Mouse (Mus musculus): Measurements from ENCODE around the gene Mgat4a. TPM values are rescaled to one million over a fixed set of nuclear protein-coding genes. Genes with fewer than 3 reads are reported as not detected.
A peak's percentile ranks its signal among the peaks of the same experiment; 100 is the strongest.

Gene Mgat4a
- 10 to 100 TPM; 28.0 to 34.1 (median 31.2) TPM for total RNA-seq (2022)

DNA sequence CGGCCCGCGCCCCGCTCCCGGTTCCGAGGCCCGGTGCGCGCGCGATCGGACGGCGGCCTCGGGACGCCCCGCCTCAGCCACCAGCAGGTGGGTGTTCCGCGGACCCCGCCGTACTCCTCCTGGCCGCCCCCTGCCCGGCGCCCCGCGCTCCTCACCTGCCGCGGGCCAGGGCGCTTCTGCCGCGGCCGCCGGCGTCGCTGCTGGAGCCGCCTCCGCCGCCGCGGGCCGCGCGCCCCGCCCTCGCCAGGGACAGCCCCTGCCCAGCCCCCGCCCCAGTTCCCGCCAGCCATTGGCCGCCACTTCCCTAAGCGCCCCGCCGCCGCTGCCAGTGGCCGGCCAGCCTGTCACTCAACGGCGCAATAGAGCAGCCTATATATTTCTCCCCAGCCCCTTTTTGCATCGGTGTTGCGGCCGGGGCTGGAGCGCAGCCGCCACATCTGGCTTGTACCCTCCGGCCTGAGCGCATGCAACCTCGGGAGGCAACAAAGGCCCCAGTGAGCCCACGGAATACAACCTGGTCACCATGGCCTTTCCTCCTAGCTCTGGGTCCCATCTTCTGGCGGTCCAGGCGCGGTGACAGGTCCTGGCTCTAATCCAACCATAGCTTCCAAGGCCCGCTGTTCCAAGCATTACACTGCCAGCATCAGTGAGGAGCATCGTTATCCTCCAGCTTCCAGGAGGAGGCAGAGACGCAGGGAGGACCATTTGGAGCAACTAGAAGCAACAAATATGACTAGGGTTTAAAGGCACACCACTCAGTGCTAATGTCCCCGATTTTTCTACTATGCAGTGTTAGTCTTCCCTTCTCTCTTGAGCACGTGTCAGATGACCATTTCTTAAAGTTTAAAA lies at the start of gene Mgat4a:
Gene Mgat4a, minus strand, starts transcription at position 207 of the 849 bp plus-strand sequence.
- peak; percentile 85 to 87 for DNase-seq (ENCODE audit: low spot score in 2 of 2)

DNA sequence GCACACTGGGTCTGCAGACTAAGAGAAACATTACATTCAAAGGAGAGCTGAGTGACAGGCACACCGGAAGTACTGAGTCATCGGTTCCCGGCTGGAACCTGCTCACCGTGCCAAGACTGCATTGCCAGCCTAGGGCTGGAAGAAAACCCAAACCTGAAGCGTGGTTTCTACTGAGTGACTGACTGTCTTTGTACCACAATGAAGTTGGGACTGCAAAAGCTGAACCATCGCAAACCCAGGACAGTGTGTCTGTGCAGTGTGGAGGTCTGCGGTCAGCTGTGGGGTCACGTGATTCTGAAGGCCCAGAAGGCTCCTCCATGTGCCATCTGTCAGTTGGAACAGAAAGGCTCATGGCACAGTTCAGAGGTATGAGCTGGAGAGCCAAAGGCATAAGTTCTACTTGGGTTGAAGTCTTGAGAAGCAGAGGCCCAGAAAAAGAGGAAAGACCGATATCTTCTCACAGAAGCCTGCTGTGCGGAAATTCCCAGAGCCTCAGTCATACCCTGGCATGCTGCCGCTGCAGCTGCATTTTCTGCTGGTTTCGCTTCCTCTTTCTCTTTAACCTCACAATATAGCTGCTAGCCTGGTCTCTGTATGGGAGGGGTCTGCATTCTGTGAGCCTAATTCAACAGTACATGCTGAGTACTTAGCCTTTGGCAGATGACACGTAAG lies 45.1 kb upstream of the Mgat4a start:
- peak; percentile 33 to 49 for DNase-seq (ENCODE audit: low spot score in 2 of 2)

DNA sequence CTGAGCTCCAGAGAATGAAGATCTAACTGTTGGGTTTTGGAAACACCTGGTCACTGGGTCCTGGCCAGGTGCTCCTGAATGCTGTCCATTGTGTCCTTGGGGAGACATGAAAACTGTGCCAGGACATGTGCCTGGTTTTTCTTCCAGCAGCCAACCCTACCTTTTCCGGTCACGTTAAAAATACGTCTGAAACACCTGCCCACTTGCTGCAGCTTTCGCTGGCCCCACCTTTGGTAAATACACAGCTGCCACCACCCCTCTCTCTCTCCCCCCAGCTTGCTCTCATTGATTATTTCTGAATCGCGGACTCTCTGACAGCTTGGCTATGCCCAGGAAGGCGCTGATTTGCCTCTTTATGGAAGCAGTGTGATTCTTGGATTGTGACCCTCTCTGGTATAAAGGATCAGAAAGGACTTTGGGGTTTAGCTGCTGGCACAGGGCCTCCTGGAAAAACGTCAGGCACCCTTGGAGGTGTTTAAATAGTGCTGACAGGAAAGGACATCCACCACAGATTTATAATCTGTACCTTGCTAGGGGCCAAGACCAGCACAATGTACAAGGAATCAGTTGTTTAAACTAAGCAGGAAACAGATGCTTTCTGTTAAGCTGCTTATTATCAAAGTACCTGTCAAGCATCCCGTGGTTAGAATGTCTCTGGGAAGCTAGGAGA lies 43.1 kb upstream of the Mgat4a start:
- DNase-seq (ENCODE audit: low spot score in 2 of 2) = no peak

DNA sequence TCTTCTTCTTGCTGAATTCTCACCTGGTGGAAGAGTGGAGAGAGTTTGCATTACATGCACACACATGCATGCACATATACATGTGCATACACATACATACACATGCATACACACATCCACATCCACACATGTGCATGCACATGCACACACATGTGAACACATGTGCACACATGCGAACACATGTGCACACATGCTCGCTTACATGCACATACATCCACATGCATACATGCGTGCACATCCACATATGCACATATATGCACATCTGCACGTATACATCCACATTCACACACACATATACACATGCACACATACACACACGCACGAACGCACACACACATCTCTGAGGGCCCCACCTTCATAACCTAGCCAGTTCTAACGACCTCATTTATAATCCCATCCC lies 42.4 kb upstream of the Mgat4a start:
- DNase-seq (ENCODE audit: low spot score in 2 of 2) = no peak

DNA sequence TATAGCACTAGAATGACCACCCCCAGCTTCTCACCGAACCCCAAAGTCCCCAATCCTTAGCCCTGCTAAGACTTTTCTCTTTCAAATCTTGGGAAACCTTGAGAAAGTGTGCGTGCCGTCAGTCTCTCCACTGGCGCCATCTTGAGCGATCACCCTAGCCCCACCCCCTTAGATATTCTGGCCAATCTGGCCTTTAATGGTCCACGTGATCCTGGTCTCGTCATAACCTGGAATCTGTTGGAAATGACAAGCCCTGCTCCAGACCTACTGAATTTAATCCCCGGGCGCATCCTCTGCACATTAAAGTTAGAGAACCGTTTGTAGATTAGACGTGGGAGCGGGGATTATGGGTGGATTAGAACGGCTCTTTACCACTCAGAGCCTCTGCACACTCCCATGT lies 38.9 kb upstream of the Mgat4a start:
- no peak for DNase-seq (ENCODE audit: low spot score in 2 of 2)

DNA sequence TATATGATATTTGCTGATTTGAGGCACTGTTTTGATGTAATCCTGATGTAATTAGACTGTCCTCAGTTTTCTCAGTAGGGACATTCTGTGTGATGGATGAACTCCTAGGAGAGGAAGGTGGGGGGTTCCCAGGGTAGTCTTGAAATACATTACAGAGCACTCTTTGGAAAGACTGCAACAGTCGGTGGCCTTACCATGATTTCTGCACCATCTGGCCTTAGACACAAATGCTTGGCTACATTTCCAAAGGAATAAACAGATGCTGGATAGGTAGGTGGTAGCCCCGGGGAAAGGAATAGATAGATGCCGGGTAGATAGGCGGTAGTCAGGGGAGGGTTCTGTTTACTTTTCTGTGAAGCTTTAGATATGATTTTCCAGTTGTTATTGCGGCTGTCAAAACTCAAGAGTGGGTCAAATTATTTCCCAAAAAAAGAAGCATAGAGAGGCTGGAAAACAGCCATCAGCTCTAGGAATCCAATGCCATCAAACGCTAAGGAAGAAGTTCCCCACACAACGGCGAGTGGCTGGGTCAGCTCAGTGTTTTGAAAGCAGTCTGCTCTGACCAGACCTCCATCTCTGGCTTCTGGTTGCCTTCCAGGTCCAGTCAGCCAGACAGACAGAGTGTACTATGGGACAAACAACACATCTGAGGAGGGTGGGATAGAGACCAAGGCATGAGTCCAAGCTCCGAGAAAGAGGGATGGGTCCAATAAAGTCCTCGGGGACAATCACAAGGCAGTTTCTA lies 31.9 kb upstream of the Mgat4a start:
- no peak for DNase-seq (ENCODE audit: low spot score in 2 of 2)

DNA sequence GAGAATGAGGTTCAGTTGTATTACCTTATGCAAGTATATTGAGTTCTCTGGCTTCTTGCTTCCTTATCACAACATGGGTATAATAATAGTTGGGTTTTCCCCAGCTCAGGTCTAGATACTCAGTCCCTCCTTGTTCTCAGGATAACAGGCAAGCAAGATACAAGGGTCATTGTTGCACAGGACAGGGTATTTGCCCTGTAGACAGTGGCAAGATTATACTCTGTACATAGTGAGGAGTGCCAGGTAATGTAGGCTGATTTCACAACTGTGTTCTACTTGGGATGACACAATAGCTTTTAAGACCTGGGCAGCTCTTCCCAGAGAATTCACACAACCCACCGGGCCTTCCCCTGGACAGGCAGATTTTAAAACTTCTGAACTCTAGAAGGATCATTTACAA lies 27.6 kb upstream of the Mgat4a start:
- no peak for DNase-seq (ENCODE audit: low spot score in 2 of 2)

DNA sequence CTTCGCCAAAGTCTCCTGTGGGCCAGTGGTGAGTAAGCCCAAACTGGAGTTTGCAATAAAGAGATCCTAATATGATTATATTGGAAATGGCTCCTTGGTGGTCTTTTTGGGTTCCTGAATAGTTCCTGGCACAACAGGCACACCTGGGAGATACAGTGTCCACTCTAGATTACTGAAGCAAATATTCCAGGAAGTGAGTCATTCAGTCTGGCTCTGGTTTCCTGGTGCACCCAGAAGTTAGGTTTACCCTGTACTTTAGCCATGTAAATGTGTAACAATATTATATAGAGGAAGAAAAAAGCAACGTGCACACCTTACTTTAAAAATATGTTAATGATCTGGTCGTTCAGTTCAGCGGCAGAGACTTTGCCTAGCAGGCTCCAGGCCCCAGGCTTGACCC lies 25.9 kb upstream of the Mgat4a start:
- no peak for DNase-seq (ENCODE audit: low spot score in 2 of 2)

DNA sequence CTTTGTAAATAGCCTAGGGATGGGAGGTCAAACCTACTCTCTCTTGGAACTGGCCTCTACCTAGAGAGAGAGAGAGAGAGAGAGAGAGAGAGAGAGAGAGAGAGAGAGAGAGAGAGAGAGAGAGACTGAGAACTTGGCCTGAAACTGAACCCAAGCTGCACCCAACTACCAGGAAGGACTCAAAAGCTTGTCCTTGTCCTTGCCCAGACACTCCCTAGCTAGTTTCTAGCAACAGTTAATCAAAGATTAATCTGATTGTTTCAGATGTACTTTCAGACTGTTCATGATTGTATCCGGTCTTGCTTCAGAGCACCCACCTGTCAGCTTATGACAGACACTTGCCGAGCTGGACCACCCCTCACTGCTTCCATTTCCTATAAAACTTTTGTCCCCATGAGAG lies 25.5 kb upstream of the Mgat4a start:
- DNase-seq (ENCODE audit: low spot score in 2 of 2) = no peak

DNA sequence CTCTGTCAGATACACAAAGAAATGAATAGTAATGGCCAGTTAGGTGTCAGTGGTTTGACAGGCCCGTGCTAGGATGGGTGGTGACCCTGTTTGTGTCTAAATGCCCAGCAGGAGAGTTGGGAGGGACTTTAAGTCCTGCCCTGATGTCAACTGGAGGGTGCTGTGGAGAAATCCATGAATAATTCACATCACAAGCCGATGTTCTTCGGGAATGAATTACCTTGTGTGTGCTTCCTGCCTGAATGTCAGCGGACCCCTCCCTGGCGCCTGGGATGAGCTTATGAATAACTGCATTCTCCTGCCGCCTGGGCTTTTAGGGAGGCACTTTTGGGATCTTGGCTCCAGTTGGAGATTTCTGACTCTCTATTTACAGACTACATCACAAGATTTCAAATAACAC lies 24.6 kb upstream of the Mgat4a start:
- DNase-seq (ENCODE audit: low spot score in 2 of 2) = no peak

DNA sequence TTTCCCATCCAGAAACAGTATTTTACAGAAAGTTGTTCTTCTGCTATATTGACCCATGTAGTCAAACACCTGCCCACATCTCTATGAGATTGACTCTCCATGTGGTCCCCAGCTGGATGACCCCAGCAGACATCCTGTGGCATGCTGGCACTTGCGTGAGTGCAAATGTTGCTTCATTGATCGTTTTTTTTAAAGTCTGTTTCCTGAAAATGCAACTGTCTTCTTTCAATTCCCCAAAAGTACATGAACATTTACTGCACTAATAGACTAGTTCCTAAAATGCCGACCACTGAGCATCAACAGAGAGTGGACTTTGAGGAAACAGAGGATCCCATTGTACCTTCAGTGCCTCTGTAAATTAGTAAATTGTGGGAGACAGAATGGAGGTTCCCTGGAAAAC lies 21.1 kb upstream of the Mgat4a start:
- DNase-seq (ENCODE audit: low spot score in 2 of 2) = no peak

DNA sequence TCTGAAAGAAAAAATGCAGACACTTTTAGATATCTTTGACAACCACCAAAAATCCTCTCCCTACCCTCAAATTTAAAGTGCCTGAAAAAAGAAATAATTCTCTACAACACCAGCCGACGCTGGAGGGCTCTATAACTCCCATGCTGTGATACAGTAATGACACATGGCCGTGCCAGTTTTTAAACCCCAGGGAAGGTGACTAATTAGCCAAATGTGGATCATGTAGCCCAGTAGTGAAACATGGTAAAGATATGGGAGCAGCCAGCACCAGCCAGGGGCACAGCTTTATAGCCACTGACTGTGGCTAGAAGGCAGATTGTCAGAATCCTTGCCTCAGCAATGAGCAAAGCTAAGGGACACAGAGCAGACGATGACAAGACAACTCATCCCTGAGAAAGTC lies 19.5 kb upstream of the Mgat4a start:
- no peak for DNase-seq (ENCODE audit: low spot score in 2 of 2)

DNA sequence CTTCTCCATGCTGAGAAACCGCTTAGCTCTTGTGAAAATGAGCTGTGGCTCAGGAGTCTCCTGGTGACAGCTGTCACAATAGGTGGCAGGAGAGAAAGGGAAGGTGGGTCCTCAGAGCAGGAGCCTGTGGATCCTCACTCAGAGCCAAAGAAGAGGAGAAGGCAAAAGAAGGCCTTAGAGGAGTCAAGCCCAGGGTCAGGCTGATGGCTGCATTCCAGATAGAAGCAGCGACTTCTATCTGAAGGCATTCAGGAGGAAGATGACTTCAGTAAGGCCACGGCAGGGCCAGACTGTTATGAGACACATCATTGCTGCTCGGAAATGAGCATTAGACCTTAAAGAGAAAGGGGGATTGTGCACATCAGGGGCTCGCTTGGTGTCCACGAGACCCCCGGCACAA lies 11.2 kb upstream of the Mgat4a start:
- no peak for DNase-seq (ENCODE audit: low spot score in 2 of 2)

DNA sequence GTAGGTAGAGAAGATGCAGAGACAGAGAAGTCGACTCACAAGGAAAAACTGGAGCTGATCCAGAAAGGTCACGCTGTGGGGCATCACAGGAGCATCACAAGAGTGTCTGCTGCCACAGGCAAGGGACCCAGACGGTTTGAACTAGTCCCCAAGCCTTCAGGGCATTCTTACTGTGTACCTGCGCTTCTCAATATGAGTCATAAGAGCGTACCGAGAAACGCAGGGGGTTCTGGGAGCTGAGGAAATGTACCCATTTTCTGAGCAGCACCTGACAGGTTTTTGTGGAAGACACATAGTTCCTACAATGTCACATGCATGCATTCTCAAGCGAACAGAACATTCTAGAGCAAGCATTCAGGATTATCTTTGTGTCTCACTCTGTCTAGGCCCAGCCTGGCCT lies 8.7 kb upstream of the Mgat4a start:
- no peak for DNase-seq (ENCODE audit: low spot score in 2 of 2)

DNA sequence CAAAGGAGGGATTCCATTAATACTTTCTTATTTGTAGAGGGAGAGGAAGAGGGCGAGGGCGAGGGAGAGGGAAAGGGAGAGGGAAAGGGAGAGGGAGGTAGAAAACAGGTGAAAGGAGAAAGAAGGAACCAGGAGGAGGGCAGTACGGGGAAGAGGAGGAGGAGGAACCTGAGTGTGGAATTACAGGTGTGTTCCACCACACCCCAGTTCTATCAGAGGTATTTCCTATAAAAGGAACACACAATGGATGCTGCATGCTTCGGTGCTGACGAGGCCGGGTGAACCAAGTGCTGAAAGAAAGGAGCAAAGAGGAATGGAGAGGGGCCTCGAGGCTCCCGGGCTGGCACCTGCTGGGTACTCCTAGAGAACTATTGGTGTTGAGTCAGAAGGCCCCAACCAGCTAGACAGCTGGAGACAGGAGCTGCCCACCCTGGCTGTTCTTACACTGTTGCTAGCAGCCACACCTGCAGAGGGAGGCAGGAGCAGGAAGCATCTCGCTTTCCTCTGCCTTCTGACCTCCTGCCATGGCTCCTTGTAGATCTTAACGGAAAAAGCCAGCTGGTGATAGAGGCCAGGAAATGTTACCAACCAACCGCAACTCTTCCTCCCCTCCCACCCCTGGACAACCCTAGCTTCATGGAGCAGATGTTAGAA lies 5.7 kb upstream of the Mgat4a start:
- no peak for DNase-seq (ENCODE audit: low spot score in 2 of 2)

DNA sequence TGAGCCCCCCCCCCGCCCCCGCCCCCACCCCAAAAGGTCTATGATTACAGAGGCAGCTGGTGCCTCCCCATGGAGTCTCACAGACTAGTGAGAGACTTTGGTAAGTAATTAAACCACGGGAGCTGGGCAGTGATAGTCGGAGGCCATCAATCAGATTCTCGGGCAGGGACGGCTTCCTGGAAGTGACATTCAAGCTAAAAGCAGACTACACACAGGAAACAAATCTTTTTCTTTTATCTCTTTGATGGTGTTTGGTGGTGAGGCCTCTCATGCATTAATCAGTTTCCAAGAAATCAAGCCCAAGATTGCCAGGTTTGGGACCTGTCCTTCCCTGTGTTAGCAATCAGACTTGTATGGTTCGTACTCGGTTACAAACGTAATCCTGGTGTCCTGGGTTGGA lies 3.4 kb upstream of the Mgat4a start:
- no peak for DNase-seq (ENCODE audit: low spot score in 2 of 2)

DNA sequence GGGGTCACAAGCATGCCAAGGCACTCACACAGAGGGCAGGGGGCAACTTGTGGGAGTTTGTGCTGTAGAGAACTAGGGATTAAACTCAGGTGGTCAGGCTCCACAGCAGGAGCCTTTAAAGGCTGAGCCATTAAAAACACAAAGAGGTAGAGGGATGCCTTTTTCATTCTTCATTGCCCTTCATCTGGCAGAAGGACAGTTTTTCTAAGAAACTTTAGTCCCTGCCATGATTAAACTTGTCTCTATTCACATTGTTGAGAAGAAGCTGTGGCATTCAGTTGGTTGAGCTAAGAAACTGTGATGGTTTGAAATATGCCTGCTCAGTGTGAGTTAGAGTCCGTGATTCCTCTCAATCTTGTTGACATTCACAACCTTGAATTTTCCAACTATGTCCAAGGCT lies 2.2 kb upstream of the Mgat4a start:
- no peak for DNase-seq (ENCODE audit: low spot score in 2 of 2)

DNA sequence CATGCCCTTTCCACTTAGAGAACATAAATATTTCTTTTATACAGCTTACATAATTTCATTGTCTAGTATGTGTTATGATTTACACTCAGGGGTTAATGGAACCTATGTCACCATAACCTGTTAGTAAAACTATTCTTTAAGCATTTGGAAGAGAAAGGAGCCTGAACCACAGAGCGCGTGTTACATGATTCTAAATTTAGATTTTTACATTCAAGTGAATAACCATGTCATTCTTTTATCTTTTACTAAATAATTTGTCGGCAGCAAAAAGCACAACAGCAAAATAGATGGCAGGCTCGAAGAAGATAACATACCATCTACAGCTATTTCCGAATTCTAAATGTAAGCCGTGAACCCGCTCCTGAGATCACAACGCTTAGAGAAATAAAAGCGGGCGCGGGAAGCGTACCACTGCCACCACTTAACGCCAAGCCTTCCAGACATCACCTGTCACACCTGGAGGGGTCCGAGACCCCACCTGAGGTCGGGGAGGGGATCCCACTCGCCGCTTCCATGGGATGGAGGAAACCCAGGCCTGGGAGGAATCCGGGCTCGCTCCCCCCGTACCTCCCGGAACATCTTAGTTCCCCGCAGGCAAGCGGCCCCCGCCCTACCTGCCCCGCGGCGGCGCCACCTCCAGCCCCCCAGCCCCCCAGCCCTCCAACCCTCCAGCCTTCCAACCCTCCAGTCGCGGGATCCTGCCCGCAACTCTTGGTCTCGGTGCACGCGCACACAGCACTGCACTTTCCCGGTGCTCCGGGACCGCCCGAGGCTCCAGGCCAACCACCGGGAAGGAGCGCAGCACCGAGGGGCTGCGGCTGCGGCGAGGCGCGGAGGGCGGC lies 627 bp downstream of the Mgat4a start:
- DNase-seq (ENCODE audit: low spot score in 2 of 2) = no peak

DNA sequence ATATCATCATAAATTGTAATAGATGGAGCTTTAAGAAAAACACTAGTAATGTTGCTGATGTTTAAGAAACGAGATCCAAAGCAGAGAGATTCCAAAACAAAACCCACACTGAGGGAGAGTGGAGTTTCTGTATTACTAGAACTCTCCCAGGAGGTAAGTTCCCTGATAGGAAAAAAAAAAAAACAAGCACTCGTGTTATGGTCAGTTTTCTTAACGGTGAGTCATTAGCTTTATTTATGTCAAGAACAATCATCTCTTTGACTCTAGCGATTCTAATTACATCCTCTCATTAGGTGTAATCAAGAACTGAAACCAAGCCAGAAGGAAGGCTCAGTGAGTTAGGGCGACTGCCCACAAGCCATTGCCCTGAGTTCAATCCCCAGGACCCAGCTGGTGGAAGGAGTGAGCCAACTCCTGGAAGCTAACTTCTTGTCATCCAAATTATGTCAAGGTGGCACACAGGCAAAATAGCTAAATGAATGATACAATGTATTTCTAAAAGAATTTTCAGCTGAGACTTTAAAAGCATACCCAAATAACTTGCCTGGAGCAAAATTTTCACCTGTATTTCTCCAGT lies 6.2 kb downstream of the Mgat4a start:
- no peak for DNase-seq (ENCODE audit: low spot score in 2 of 2)

DNA sequence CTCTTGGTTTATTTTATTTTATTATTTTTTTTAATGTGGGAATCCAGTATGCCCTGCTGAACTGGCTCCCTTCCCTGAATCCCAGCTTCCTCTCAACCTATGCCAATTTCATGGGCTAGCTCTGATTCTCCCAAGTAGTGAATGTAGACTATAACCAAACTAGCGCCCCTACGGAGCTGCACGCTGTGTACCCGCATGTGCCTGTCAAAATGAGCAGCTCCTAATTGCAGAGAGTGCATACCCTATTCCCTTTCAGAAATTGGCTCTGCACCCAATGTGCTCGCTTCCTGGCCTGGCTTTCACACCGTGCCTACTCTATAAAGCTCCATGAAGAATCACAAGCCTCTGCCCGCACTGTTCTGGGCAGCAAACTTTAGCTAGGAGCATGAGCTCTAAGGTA lies 7.6 kb downstream of the Mgat4a start:
- no peak for DNase-seq (ENCODE audit: low spot score in 2 of 2)
